Mouse (Mus musculus): ENCODE measurements around the gene A730061H03Rik.

GRCm38 (mm10) chr14:55554635-55555034, 5.6 kb downstream of the A730061H03Rik start:
- no peak for TF ChIP-seq POLR2A (IDR thresholded peaks at IDR 0.05; ENCODE audit: low read depth, low read length)
- no peak for TF ChIP-seq CTCF (IDR thresholded peaks at IDR 0.05; ENCODE audit: extremely low read depth, insufficient read length, insufficient replicate concordance, low read depth, low read length)
